In genomic region chr6:81714867-81715266, GRCm38 (mm10) we compare ENCODE assay signal across 22 mouse cellular contexts.
DNase-seq lines count a peak whose midpoint lies in the region; ATAC-seq and TF ChIP-seq lines count a peak whose summit lies in the region.
"Had no signal": no experiment of that assay in that cellular context is flagged by ENCODE, and none has a peak within 500 bp of the region (broad histone marks: within the 10 kb centered on the region; RNA-seq: fewer than 3 reads in every experiment).

No protein-coding gene starts in this region.

- no peaks in the 10 kb centered on the region for H3K27me3 ChIP-seq in forebrain, embryonic 14.5 days (replicated peaks; ENCODE audit: control insufficient read depth, insufficient read depth, low read length)
- no peaks in the 10 kb centered on the region for H3K27me3 ChIP-seq in forebrain, embryonic 12.5 days
- H3K27me3 ChIP-seq: embryonic facial prominence, embryonic 13.5 days; limb, embryonic 12.5 days; midbrain, embryonic 12.5 days had no signal

- H3K36me3 ChIP-seq in forebrain, embryonic 14.5 days (ENCODE audit: control insufficient read depth, insufficient read depth, low read length), result no peaks in the 10 kb centered on the region
- no peaks in the 10 kb centered on the region for H3K36me3 ChIP-seq in forebrain, embryonic 12.5 days (replicated peaks)
- H3K36me3 ChIP-seq: embryonic facial prominence, embryonic 13.5 days; hindbrain, embryonic 10.5 days; limb, embryonic 12.5 days; midbrain, embryonic 12.5 days had no signal

- no peak overlapping the region for H3K4me3 ChIP-seq in forebrain, embryonic 14.5 days (ENCODE audit: low read depth, low read length)
- no peak overlapping the region for H3K4me3 ChIP-seq in forebrain, embryonic 12.5 days (replicated peaks)
- H3K4me3 ChIP-seq in layer of hippocampus, adult 2 months, result no peak overlapping the region
- H3K4me3 ChIP-seq: embryonic facial prominence, embryonic 13.5 days; erythroblast, embryonic 14.5 days; hindbrain, embryonic 10.5 days; limb, embryonic 12.5 days; midbrain, embryonic 12.5 days had no signal

- ATAC-seq in forebrain, embryonic 14.5 days, result no peak
- no peak for ATAC-seq in forebrain, embryonic 12.5 days (ENCODE audit: low FRiP score)
- ATAC-seq: intestine, postnatal 0 days; liver, postnatal 0 days had no signal

- TF ChIP-seq POLR2A in brain, embryonic 14.5 days (IDR thresholded peaks at IDR 0.05; ENCODE audit: borderline replicate concordance, extremely low read depth, insufficient read depth, insufficient read length, poor library complexity, severe bottlenecking), result no peak

- WGBS in forebrain, embryonic 14.5 days, result 50% methylated on average over 3 of the region's 3 CpGs
- 64% methylated on average over 3 of the region's 3 CpGs for WGBS in forebrain, embryonic 12.5 days

- H3K4me2 ChIP-seq in forebrain, embryonic 14.5 days (ENCODE audit: low read length), result no peak overlapping the region
- no peak overlapping the region for H3K4me2 ChIP-seq in forebrain, embryonic 12.5 days
- H3K4me2 ChIP-seq: embryonic facial prominence, embryonic 13.5 days; heart, embryonic 11.5 days; limb, embryonic 12.5 days; liver, embryonic 11.5 days; midbrain, embryonic 12.5 days had no signal

- H3K4me1 ChIP-seq in forebrain, embryonic 14.5 days (ENCODE audit: control insufficient read depth, insufficient read depth, low read length), result no peaks in the 10 kb centered on the region
- no peaks in the 10 kb centered on the region for H3K4me1 ChIP-seq in forebrain, embryonic 12.5 days
- H3K4me1 ChIP-seq: embryonic facial prominence, embryonic 13.5 days; hindbrain, embryonic 10.5 days; midbrain, embryonic 12.5 days had no signal

- no peaks in the 10 kb centered on the region for H3K9me3 ChIP-seq in forebrain, embryonic 14.5 days (replicated peaks; ENCODE audit: control insufficient read depth, low read length)
- H3K9me3 ChIP-seq in forebrain, embryonic 12.5 days, result no peaks in the 10 kb centered on the region
- H3K9me3 ChIP-seq: embryonic facial prominence, embryonic 13.5 days; hindbrain, embryonic 10.5 days; limb, embryonic 12.5 days; midbrain, embryonic 12.5 days had no signal

- H3K27ac ChIP-seq in forebrain, embryonic 14.5 days (ENCODE audit: low read depth, low read length), result no peak overlapping the region
- H3K27ac ChIP-seq in forebrain, embryonic 12.5 days, result no peak overlapping the region
- H3K27ac ChIP-seq in layer of hippocampus, adult 2 months, result no peak overlapping the region
- H3K27ac ChIP-seq: hindbrain, embryonic 10.5 days; limb, embryonic 12.5 days; midbrain, embryonic 12.5 days had no signal

- no peak for TF ChIP-seq CTCF in layer of hippocampus, adult 2 months (conservative IDR thresholded peaks at IDR 0.05)
- TF ChIP-seq CTCF in brain, embryonic 14.5 days (IDR thresholded peaks at IDR 0.05; ENCODE audit: borderline replicate concordance, extremely low read depth, insufficient read depth, insufficient read length), result no peak

- DNase-seq in adrenal gland, postnatal 14 days, result peak; percentile 5
- no peak for DNase-seq in adrenal gland, adult 18-20 months (ENCODE audit: low spot score in 2 of 2)
- peak; percentile 22 for DNase-seq in forebrain, embryonic 14.5 days (ENCODE audit: low spot score)
- peak; percentile 17 for DNase-seq in layer of hippocampus, adult 9-11 months
- no peak for DNase-seq in layer of hippocampus, adult 2 months (ENCODE audit: low spot score in 2 of 2)
- DNase-seq in brain, embryonic 14.5 days (ENCODE audit: low read depth), result peak; percentile 45
- DNase-seq in spleen, adult 18-20 months, result no peak
- DNase-seq: cerebellum, adult 9-11 months; embryo, embryonic 11 days; gastrocnemius, postnatal 10 days; kidney, postnatal 25 days; liver, postnatal 0 days; lung, postnatal 10 days had no signal

- H3K9ac ChIP-seq in forebrain, embryonic 14.5 days (ENCODE audit: low read length), result no peak overlapping the region
- no peak overlapping the region for H3K9ac ChIP-seq in forebrain, embryonic 12.5 days
- H3K9ac ChIP-seq: embryonic facial prominence, embryonic 13.5 days; limb, embryonic 12.5 days; liver, postnatal 0 days; midbrain, embryonic 12.5 days had no signal

Comparison
In these comparisons a context has a peak if more than half of its experiments do, and no peak if none do; other contexts are left out.
1. DNase-seq: peak in adrenal gland, postnatal 14 days (single experiment), forebrain, embryonic 14.5 days (single experiment), layer of hippocampus, adult 9-11 months (single experiment) and brain, embryonic 14.5 days (single experiment); none in adrenal gland, adult 18-20 months (0 of 2), layer of hippocampus, adult 2 months (0 of 2) and spleen, adult 18-20 months (0 of 2).